Mouse (Mus musculus) liver, embryonic 14.5 days (tissue): ENCODE measurements at regions not wholly inside any gene's neighbourhood (a gene's known extent, or its start where the extent isn't known, plus 50 kb on each side); places are given as distances from the start of the nearest gene placed in this dataset.
A peak's percentile ranks its signal among the peaks of the same experiment; 100 is the strongest.

Source experiments
- ATAC-seq: fragments of 200-750 bp; cut with Nextera tagmentation; 2 replicates; pipeline ENCODE4 v1.8.0; 2017; ENCODE audit warnings: moderate number of reproducible peaks, mild to moderate bottlenecking, moderate library complexity; ENCODE audit not compliant: insufficient read depth
- DNase-seq, 3 experiments: peaks; one replicate each; pipeline ENCODE4 v3.0.0-alpha.2; 2012 to 2013; ENCODE audit warnings: low read depth in 3 of 3, low spot score in 3 of 3
- H3K27ac ChIP-seq: fragments of 300-500 bp; sonication (generic); 2 replicates; pipeline ENCODE4 v1.5.1; 2014; ENCODE audit warnings: moderate library complexity, mild to moderate bottlenecking, control low read depth, inconsistent platforms
- H3K27me3 ChIP-seq: fragments of 300-500 bp; sonication (generic); 2 replicates; pipeline ENCODE4 v1.6.1; 2014; ENCODE audit warnings: mild to moderate bottlenecking, low read length, moderate library complexity; ENCODE audit not compliant: control insufficient read depth, insufficient read depth
- H3K36me3 ChIP-seq: fragments of 300-500 bp; sonication (generic); replicated peaks from 2 replicates; pipeline ENCODE4 v1.6.1; 2014; ENCODE audit warnings: low read depth; ENCODE audit not compliant: control insufficient read depth, insufficient read depth
- H3K4me1 ChIP-seq, 2 experiments: fragments of 200-500 bp in 1 of 2; fragments of 300-500 bp in 1 of 2; sonication (generic) in 1 of 2; replicated peaks; 2 replicates each; pipeline ENCODE4 v1.6.1; 2012 to 2014; ENCODE audit warnings: antibody characterized with exemption in 1 of 2, inconsistent platforms in 1 of 2, low read length in 1 of 2; ENCODE audit not compliant: control insufficient read depth in 2 of 2, insufficient read depth in 2 of 2
- H3K4me2 ChIP-seq: fragments of 300-500 bp; sonication (generic); 2 replicates; pipeline ENCODE4 v1.6.1; 2014; ENCODE audit warnings: low read depth, mild to moderate bottlenecking, control low read depth, moderate library complexity
- H3K4me3 ChIP-seq, 2 experiments: fragments of 200-500 bp in 1 of 2; fragments of 300-500 bp in 1 of 2; sonication (generic) in 1 of 2; 2 replicates each; pipeline ENCODE4 v1.5.1; 2012 to 2014; ENCODE audit warnings: low read depth in 2 of 2, low read length in 2 of 2, mild to moderate bottlenecking in 2 of 2, control low read depth in 1 of 2, inconsistent platforms in 1 of 2, moderate library complexity in 1 of 2; ENCODE audit not compliant: insufficient read depth in 1 of 2
- H3K9ac ChIP-seq: fragments of 300-500 bp; sonication (generic); replicated peaks from 2 replicates; pipeline ENCODE4 v1.6.1; 2014; ENCODE audit warnings: mild to moderate bottlenecking, control low read depth, moderate library complexity
- H3K9me3 ChIP-seq: fragments of 300-500 bp; sonication (generic); 2 replicates; pipeline ENCODE4 v1.6.1; 2016; ENCODE audit warnings: low read length, mixed read lengths; ENCODE audit not compliant: control insufficient read depth
- CTCF ChIP-seq: IDR thresholded peaks from 2 replicates; pipeline ENCODE4 v1.5.1; 2016; ENCODE audit warnings: antibody characterized with exemption, low read depth, control low read depth
- EP300 ChIP-seq: IDR thresholded peaks from 2 replicates; pipeline ENCODE4 v1.6.1; 2016; ENCODE audit warnings: antibody characterized with exemption, low read depth
- WGBS: fragments of 180-500 bp; shearing (Covaris S2); extraction: QIAGEN DNeasy Blood & Tissue Kit; methylation state at CpG from one replicate; pipeline ENCODE4 v1.1.7; 2014; ENCODE audit not compliant: insufficient replicate concordance; 5-methylcytosine and 5-hydroxymethylcytosine counted together

DNA sequence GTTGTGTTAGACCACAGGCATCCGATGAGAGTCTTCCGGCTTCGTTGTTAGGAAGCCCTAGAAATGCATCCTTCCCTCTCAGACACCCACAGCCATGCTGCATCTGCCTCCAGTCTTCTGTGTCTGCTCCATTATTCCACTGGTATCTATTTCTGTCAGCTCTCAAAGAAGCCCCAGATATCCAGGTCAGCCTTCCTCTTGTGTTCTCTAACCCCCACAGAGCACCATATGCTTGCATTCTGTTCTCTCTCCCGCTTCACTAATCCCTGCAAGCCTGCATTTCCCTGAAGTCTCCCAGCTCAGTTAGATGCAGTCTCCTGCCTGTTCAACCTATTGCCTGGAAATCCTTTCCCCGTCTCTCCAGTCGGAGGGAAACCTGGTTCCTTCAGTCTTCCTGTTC lies 53.6 kb upstream of the Wdfy3 start:
- ATAC-seq (no peak), DNase-seq (no peak)
- Histone ChIP-seq H3K27ac (no peak overlapping the region), H3K27me3 (no peaks in the 10 kb centered on the region), H3K4me3 (no peak overlapping the region), H3K9me3 (no peaks in the 10 kb centered on the region), H3K4me1 (no peaks in the 10 kb centered on the region), H3K36me3 (no peaks in the 10 kb centered on the region), H3K4me2 (no peak overlapping the region), H3K9ac (no peak overlapping the region)
- no peak for TF ChIP-seq EP300
- no peak for TF ChIP-seq CTCF
- 51% methylated on average over 6 of the region's 6 CpGs for WGBS

DNA sequence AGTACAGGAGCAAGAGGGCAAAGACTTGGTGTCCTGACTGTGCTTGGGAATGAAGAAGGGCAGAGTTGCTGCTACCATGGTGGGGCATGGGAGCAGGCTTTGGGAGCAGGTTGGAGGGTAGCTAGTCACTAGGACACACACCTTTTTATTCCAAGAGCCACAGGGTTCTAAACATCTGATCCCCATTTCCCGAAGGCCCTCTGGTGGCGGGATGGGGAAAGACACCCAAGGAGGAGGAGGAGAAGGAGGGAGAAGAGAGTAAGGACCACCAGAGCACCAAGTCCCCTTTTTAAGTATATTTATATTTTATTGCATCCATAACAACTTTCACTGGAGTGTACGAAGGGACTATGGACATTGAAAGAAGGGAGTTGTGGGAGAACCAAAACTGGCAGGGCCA lies 57.0 kb upstream of the Wdfy3 start:
- Histone ChIP-seq H3K4me3 (no peak overlapping the region), H3K4me1 (no peaks in the 10 kb centered on the region), H3K9ac (no peak overlapping the region), H3K36me3 (no peaks in the 10 kb centered on the region), H3K9me3 (no peaks in the 10 kb centered on the region), H3K4me2 (no peak overlapping the region), H3K27ac (no peak overlapping the region), H3K27me3 (no peaks in the 10 kb centered on the region)
- ATAC-seq (no peak), DNase-seq (no peak)
- TF ChIP-seq EP300 (no peak), CTCF (peak; percentile 75)
- WGBS: 10% methylated on average over 3 of the region's 3 CpGs

- DNase-seq (no peak), ATAC-seq (no peak)
- Histone ChIP-seq H3K27ac (no peak overlapping the region), H3K27me3 (no peaks in the 10 kb centered on the region), H3K4me1 (no peaks in the 10 kb centered on the region), H3K9ac (no peak overlapping the region), H3K36me3 (no peaks in the 10 kb centered on the region), H3K4me2 (no peak overlapping the region), H3K4me3 (no peak overlapping the region), H3K9me3 (no peaks in the 10 kb centered on the region)
- no peak for TF ChIP-seq EP300
- no peak for TF ChIP-seq CTCF
- 54% methylated on average over 4 of the region's 4 CpGs for WGBS
Measured at GRCm38 (mm10) chr5:102147991-102148390, 78.3 kb upstream of the Wdfy3 start.

- peak; percentile 78 for TF ChIP-seq CTCF
- TF ChIP-seq EP300: no peak
- H3K36me3 ChIP-seq: no peaks in the 10 kb centered on the region
- no peaks in the 10 kb centered on the region for H3K4me1 ChIP-seq
- WGBS: 40% methylated on average over 14 of the region's 14 CpGs
- H3K9me3 ChIP-seq: no peaks in the 10 kb centered on the region
- no peak overlapping the region for H3K4me2 ChIP-seq
- ATAC-seq: no peak
- H3K4me3 ChIP-seq: no peak overlapping the region
- no peaks in the 10 kb centered on the region for H3K27me3 ChIP-seq
- H3K27ac ChIP-seq: no peak overlapping the region
- DNase-seq: peak in 2 of 3 experiments; percentile 7 to 17
- no peak overlapping the region for H3K9ac ChIP-seq
Measured at GRCm38 (mm10) chr5:102149481-102150129, 79.9 kb upstream of the Wdfy3 start.

DNA sequence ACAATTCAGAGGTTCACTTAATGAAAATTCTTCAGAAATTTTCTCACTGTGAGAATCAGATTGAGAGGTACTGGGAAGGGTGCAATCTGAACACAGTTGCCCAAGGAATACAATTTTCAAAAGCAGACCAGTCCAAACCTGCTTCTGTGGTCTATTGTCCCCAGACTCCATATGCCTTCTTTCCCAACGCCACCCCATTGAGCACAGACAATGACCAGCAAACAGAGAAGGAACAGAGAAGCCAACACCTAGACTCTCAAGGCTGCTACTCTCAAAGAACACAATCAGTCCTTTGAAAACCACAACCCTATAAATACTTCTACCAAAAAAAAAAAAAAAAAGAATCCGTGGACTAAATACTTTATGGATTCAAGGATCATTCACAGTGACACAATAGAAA lies 89.9 kb upstream of the Wdfy3 start:
- no peaks in the 10 kb centered on the region for H3K27me3 ChIP-seq
- no peak overlapping the region for H3K4me3 ChIP-seq
- no peak overlapping the region for H3K27ac ChIP-seq
- no peak overlapping the region for H3K4me2 ChIP-seq
- no peaks in the 10 kb centered on the region for H3K4me1 ChIP-seq
- H3K36me3 ChIP-seq: no peaks in the 10 kb centered on the region
- no peak overlapping the region for H3K9ac ChIP-seq
- DNase-seq: no peak
- H3K9me3 ChIP-seq: no peaks in the 10 kb centered on the region
- 63% methylated on average over 2 of the region's 2 CpGs for WGBS
- ATAC-seq: no peak
- TF ChIP-seq CTCF (no peak), EP300 (no peak)
